Mouse (Mus musculus) heart, postnatal 0 days (tissue): ENCODE results near the gene Gabbr2. TPM values are rescaled to one million over a fixed set of nuclear protein-coding genes. Genes with fewer than 3 reads are reported as not detected.
A peak's percentile ranks its signal among the peaks of the same experiment; 100 is the strongest.

ENCODE experiments used
- ATAC-seq: fragments of 200-750 bp; cut with Nextera tagmentation; 2 replicates; pipeline ENCODE4 v1.8.0; 2017; ENCODE audit warnings: low read depth, moderate number of reproducible peaks, moderate library complexity; ENCODE audit not compliant: insufficient read depth
- DNase-seq: peaks from one replicate; pipeline ENCODE4 v3.0.0-alpha.2; 2016; ENCODE audit warnings: low spot score
- H3K27ac ChIP-seq: fragments of 300-500 bp; sonication (generic); 2 replicates; pipeline ENCODE4 v1.5.1; 2014; ENCODE audit warnings: low read depth, mild to moderate bottlenecking
- H3K27me3 ChIP-seq: fragments of 300-500 bp; sonication (generic); 2 replicates; pipeline ENCODE4 v1.6.1; 2014; ENCODE audit warnings: low read length, mixed read lengths; ENCODE audit not compliant: control insufficient read depth, insufficient read depth
- H3K36me3 ChIP-seq: fragments of 300-500 bp; sonication (generic); replicated peaks from 2 replicates; pipeline ENCODE4 v1.6.1; 2014; ENCODE audit warnings: low read length, mixed read lengths; ENCODE audit not compliant: control insufficient read depth, insufficient read depth
- H3K4me1 ChIP-seq: fragments of 300-500 bp; sonication (generic); 2 replicates; pipeline ENCODE4 v1.6.1; 2014; ENCODE audit warnings: antibody characterized with exemption; ENCODE audit not compliant: control insufficient read depth, insufficient read depth
- H3K4me2 ChIP-seq: fragments of 300-500 bp; sonication (generic); 2 replicates; pipeline ENCODE4 v1.6.1; 2014; ENCODE audit warnings: low read depth, mild to moderate bottlenecking, low read length, moderate library complexity
- H3K4me3 ChIP-seq: fragments of 300-500 bp; sonication (generic); 2 replicates; pipeline ENCODE4 v1.5.1; 2014; ENCODE audit warnings: low read depth, low read length
- H3K9ac ChIP-seq: fragments of 300-500 bp; sonication (generic); replicated peaks from 2 replicates; pipeline ENCODE4 v1.6.1; 2014; ENCODE audit warnings: low read depth, low read length, mixed read lengths
- H3K9me3 ChIP-seq: fragments of 300-500 bp; sonication (generic); replicated peaks from 2 replicates; pipeline ENCODE4 v1.6.1; 2016; ENCODE audit warnings: low read length; ENCODE audit not compliant: control insufficient read depth
- CTCF ChIP-seq: IDR thresholded peaks from 2 replicates; pipeline ENCODE4 v1.5.1; 2016; ENCODE audit warnings: antibody characterized with exemption, control low read depth, low read depth
- EP300 ChIP-seq: IDR thresholded peaks from 2 replicates; pipeline ENCODE4 v1.6.1; 2016; ENCODE audit warnings: antibody characterized with exemption, low read depth
- WGBS: fragments of 180-500 bp; shearing (Covaris S2); extraction: QIAGEN DNeasy Blood & Tissue Kit; methylation state at CpG from one replicate; pipeline ENCODE4 v1.1.7; 2014; 5-methylcytosine and 5-hydroxymethylcytosine counted together
- polyA plus RNA-seq: library from polyadenylated mRNA; unstranded; fragments of >200 nt; fragmentation: Nextera tagmentation; extraction: Ambion mirVana; gene quantifications from 2 replicates; pipeline ENCODE4 v1.2.1, GENCODE M21; 2015
- total RNA-seq: library from RNA; depleted of rRNA; stranded (reverse); fragments of >200 nt; gene quantifications from 2 replicates; pipeline ENCODE4 v1.2.3, GENCODE M21; 2014; ENCODE audit warnings: low replicate concordance

The Gabbr2 gene
- total and polyA plus RNA-seq, 2 experiments from 2014 or later: 0.07 TPM; not detected in 1

DNA sequence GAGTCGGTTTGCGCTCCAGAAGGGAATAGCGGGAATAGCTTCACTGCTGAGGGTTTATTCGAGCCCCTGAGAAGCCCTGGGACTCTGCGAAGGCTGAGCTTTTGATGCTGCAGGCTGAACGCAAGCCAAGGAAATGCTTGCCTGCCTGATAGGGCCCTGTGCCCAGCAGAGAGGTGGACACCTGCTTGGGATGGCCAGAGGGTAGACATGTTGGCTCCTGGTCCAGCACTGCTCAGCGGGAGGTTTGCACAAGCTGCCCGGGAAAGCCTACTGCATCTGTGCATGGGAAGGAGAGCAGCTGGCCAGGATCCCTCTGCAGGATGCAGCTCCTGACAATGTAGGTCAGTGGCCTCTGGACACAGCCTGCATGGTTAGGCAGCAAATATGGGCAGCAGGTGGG lies 301.1 kb downstream of the Gabbr2 start:
- H3K9me3 ChIP-seq: no peaks in the 10 kb centered on the region
- no peak overlapping the region for H3K9ac ChIP-seq
- H3K4me1 ChIP-seq: no peaks in the 10 kb centered on the region
- WGBS: 77% methylated on average over 8 of the region's 8 CpGs
- no peak overlapping the region for H3K4me3 ChIP-seq
- no peak overlapping the region for H3K4me2 ChIP-seq
- H3K36me3 ChIP-seq: no peaks in the 10 kb centered on the region
- ATAC-seq (no peak), DNase-seq (no peak)
- H3K27ac ChIP-seq: no peak overlapping the region
- H3K27me3 ChIP-seq: 0 out of 2 replicates have a peak, but pooled peaks cover 19% of the 10 kb centered on the region
- TF ChIP-seq CTCF (no peak), EP300 (no peak)

DNA sequence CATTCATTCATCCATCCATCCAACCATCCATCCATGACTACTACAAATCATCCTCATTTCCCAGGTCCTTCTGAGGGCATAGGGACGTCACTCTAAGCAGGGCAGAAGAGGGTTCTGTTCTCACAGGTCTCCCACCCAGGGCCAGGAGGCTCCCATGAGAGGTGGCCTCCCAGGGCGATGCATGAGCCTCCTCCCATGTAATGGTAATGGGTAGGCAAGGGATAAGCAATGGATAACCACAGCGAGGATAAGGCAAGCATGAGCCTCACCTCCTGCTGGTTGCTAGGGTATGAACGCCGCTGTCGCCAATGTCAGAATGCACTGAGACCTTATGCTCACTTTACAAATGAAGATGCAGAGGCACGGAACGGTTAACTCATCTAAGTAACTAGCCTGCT lies 301.7 kb downstream of the Gabbr2 start:
- Histone ChIP-seq H3K4me2 (no peak overlapping the region), H3K36me3 (no peaks in the 10 kb centered on the region), H3K9ac (no peak overlapping the region), H3K27ac (no peak overlapping the region), H3K4me3 (no peak overlapping the region), H3K27me3 (0 out of 2 replicates have a peak, but pooled peaks cover 19% of the 10 kb centered on the region), H3K9me3 (no peaks in the 10 kb centered on the region), H3K4me1 (no peaks in the 10 kb centered on the region)
- ATAC-seq (no peak), DNase-seq (no peak)
- whole genome bisulfite sequencing: 81% methylated on average over 8 of the region's 8 CpGs
- TF ChIP-seq EP300: no peak
- TF ChIP-seq CTCF: no peak

DNA sequence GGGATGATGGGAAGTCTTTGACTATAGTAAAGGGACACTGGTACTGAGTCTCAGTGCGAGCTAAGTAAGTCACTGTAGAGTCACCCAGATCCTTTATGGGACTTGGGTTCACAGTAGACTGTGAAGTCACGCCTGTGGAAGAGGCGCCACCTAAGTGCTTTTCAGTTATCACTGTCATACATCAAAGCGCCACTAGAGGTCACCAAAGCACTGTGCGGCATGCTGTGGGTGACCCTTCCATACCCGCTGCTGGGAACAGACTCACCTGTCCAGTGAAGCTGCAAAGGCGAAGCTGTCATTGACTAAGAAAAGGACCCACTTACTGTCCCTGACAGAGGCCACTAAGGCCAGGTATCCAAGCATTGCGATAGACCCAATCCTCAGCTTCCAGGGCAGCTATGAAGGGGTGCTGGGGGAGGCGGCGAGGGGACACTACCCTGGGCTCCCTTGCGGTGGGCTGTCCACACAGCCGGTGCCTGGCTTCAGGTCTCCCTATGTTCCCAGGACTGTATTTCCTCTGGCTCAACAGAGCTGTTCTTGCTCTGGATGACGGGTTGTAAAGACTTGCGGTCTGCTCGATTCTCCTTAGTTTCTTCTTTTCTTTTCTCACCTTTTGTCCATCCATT lies 302.2 kb downstream of the Gabbr2 start:
- WGBS: 48% methylated on average over 15 of the region's 15 CpGs
- TF ChIP-seq EP300 (no peak), CTCF (peak; percentile 98)
- Histone ChIP-seq H3K9me3 (no peaks in the 10 kb centered on the region), H3K9ac (no peak overlapping the region), H3K27me3 (0 out of 2 replicates have a peak, but pooled peaks cover 19% of the 10 kb centered on the region), H3K4me3 (no peak overlapping the region), H3K4me2 (no peak overlapping the region), H3K36me3 (no peaks in the 10 kb centered on the region), H3K4me1 (no peaks in the 10 kb centered on the region), H3K27ac (no peak overlapping the region)
- DNase-seq: peak; percentile 49
- ATAC-seq: peak; percentile 58; the same call in 1 of the 2 replicates

DNA sequence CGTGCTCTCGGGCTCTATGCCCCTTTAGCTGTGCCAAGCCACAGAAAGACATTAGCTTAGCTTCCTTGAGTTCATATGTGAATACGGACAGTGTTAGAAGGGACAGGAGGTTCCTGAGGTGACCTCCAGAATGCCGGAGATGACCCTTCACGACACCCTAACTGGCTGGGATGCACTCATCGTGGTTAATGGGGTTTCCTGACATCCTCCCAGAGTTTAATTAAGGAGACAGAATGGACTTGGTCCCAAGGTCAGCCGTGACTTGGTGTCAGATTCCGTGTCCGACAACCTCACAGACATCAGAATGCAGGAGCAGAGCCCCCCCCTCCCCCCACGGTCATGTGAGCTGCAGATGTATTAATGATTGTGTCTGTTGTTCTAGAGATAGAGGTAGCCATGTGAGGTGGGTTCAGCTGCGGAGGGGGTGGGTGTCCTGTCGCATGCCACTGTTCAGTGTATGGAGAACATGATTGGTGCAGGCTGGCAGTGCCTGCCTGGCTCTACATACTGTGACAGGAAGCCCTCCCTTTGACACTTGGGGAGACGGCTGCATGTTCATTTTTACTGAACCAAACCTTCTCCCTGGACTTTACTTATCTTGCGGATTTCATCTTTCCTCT lies 303.4 kb downstream of the Gabbr2 start:
- DNase-seq (no peak), ATAC-seq (no peak)
- Histone ChIP-seq H3K4me1 (no peaks in the 10 kb centered on the region), H3K4me2 (no peak overlapping the region), H3K9ac (no peak overlapping the region), H3K9me3 (no peaks in the 10 kb centered on the region), H3K27me3 (0 out of 2 replicates have a peak, but pooled peaks cover 19% of the 10 kb centered on the region), H3K4me3 (no peak overlapping the region), H3K27ac (no peak overlapping the region), H3K36me3 (no peaks in the 10 kb centered on the region)
- TF ChIP-seq CTCF: no peak
- TF ChIP-seq EP300: no peak
- 71% methylated on average over 14 of the region's 14 CpGs for WGBS

DNA sequence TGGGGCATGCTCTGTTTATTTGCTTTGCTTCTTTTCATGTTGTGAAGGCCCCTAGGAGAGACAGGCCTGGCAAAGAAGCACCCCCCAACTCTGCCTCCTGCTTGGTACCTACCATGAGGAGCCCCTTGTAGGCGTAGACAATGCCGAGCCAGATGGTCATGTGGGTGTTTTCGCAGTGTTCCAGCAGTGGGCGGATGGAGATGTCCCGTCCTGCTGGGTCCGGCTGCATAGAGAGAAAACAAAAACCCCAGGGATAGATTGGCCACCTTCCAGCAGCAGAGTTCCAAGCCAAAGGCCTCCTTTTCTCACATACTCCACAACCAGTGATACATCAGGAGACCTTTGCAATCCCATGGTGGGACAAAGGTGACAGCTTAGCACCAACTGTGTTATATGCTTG lies 307.5 kb downstream of the Gabbr2 start:
- no peaks in the 10 kb centered on the region for H3K4me1 ChIP-seq
- no peak overlapping the region for H3K27ac ChIP-seq
- no peak overlapping the region for H3K4me2 ChIP-seq
- H3K4me3 ChIP-seq: no peak overlapping the region
- H3K36me3 ChIP-seq: no peaks in the 10 kb centered on the region
- no peak for TF ChIP-seq CTCF
- TF ChIP-seq EP300: no peak
- 31% methylated on average over 6 of the region's 6 CpGs for WGBS
- no peaks in the 10 kb centered on the region for H3K9me3 ChIP-seq
- DNase-seq (no peak), ATAC-seq (no peak; the same call in 1 of the 2 replicates)
- no peak overlapping the region for H3K9ac ChIP-seq
- H3K27me3 ChIP-seq: 0 out of 2 replicates have a peak, but pooled peaks cover 13% of the 10 kb centered on the region
